Mouse (Mus musculus) kidney, adult 2 months (tissue): ENCODE data around the gene Rabggta.

Experiments
- CTCF ChIP-seq: fragments of 200-500 bp; conservative IDR thresholded peaks from 2 replicates; pipeline ENCODE4 v1.5.1; 2011; ENCODE audit warnings: low read depth, mild to moderate bottlenecking, control low read depth, low read length, moderate library complexity, mixed read lengths; ENCODE audit not compliant: insufficient read depth, insufficient read length
- POLR2A ChIP-seq: fragments of 200-500 bp; IDR thresholded peaks from one replicate; pipeline ENCODE4 v1.6.1; 2011; ENCODE audit warnings: low read depth, low read length, control low read depth

DNA sequence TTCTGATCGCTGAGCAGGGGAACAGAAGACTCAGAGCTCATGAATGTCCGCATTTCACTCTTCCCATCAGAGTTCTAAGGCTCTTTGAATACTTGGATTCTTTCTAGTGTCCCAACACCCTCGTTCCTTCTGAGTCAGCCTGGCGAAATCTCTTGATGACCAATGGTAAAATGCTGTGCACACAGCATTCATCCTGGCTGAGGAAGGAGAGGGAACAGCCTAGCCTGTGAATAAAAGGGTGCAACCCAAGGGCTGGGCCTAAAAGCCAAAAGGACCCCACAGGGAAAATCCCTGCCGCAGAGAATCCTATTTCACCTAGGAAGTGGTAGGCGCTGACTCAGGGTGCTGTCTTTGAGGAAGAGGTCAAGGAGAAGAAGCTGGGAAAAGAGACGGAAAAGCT is 8.1 kb upstream of the Rabggta start:
- TF ChIP-seq CTCF (no peak), POLR2A (no peak)
